Mouse (Mus musculus): ENCODE data around the gene Rbm33. TPM values are rescaled to one million over a fixed set of nuclear protein-coding genes. Genes with fewer than 3 reads are reported as not detected.

The Rbm33 gene
- 34.8 and 41.7 TPM in 2 replicates for total RNA-seq (2015)
- 45.1 and 53.9 TPM in 2 replicates for total RNA-seq (2017)

- peak; percentile 77 for ATAC-seq (ENCODE audit: poor library complexity, severe bottlenecking)
Measured at GRCm38 (mm10) chr5:28316722-28317245, at the start of gene Rbm33. Gene Rbm33 (plus strand): TSS chr5:28317121.

- ATAC-seq (ENCODE audit: poor library complexity, severe bottlenecking), result no peak
Measured at GRCm38 (mm10) chr5:28267576-28267975, 49.3 kb upstream of the Rbm33 start.

- ATAC-seq (ENCODE audit: poor library complexity, severe bottlenecking), result peak; percentile 94
Measured at GRCm38 (mm10) chr5:28269469-28269991, 47.4 kb upstream of the Rbm33 start.

GRCm38 (mm10) chr5:28272836-28273235 is 44.1 kb upstream of the Rbm33 start:
- ATAC-seq (ENCODE audit: poor library complexity, severe bottlenecking), result no peak

GRCm38 (mm10) chr5:28277279-28277678 is 39.6 kb upstream of the Rbm33 start:
- no peak for ATAC-seq (ENCODE audit: poor library complexity, severe bottlenecking)

- no peak for ATAC-seq (ENCODE audit: poor library complexity, severe bottlenecking)
Measured at GRCm38 (mm10) chr5:28289111-28289510, 27.8 kb upstream of the Rbm33 start.

- ATAC-seq (ENCODE audit: poor library complexity, severe bottlenecking), result no peak
Measured at GRCm38 (mm10) chr5:28290630-28291029, 26.3 kb upstream of the Rbm33 start.

GRCm38 (mm10) chr5:28291118-28291850 is 25.6 kb upstream of the Rbm33 start:
- no peak for ATAC-seq (ENCODE audit: poor library complexity, severe bottlenecking)

- ATAC-seq (ENCODE audit: poor library complexity, severe bottlenecking), result no peak
Measured at GRCm38 (mm10) chr5:28292281-28292680, 24.6 kb upstream of the Rbm33 start.

- ATAC-seq (ENCODE audit: poor library complexity, severe bottlenecking), result peak; percentile 92
Measured at GRCm38 (mm10) chr5:28293990-28294389, 22.9 kb upstream of the Rbm33 start.

GRCm38 (mm10) chr5:28298161-28298560 is 18.8 kb upstream of the Rbm33 start:
- ATAC-seq (ENCODE audit: poor library complexity, severe bottlenecking), result no peak

GRCm38 (mm10) chr5:28298693-28299092 is 18.2 kb upstream of the Rbm33 start:
- ATAC-seq (ENCODE audit: poor library complexity, severe bottlenecking), result no peak

- ATAC-seq (ENCODE audit: poor library complexity, severe bottlenecking), result no peak
Measured at GRCm38 (mm10) chr5:28299346-28299745, 17.6 kb upstream of the Rbm33 start.

GRCm38 (mm10) chr5:28302671-28303070 is 14.2 kb upstream of the Rbm33 start:
- no peak for ATAC-seq (ENCODE audit: poor library complexity, severe bottlenecking)

- ATAC-seq (ENCODE audit: poor library complexity, severe bottlenecking), result no peak
Measured at GRCm38 (mm10) chr5:28304551-28304950, 12.4 kb upstream of the Rbm33 start.

GRCm38 (mm10) chr5:28315526-28315925 is 1.4 kb upstream of the Rbm33 start:
- peak; percentile 73 for ATAC-seq (ENCODE audit: poor library complexity, severe bottlenecking)

GRCm38 (mm10) chr5:28316151-28316721 is 685 bp upstream of the Rbm33 start:
- no peak for ATAC-seq (ENCODE audit: poor library complexity, severe bottlenecking)

GRCm38 (mm10) chr5:28317253-28317916 is 464 bp downstream of the Rbm33 start:
- ATAC-seq (ENCODE audit: poor library complexity, severe bottlenecking), result no peak

GRCm38 (mm10) chr5:28317917-28318267 is 971 bp downstream of the Rbm33 start:
- no peak for ATAC-seq (ENCODE audit: poor library complexity, severe bottlenecking)

GRCm38 (mm10) chr5:28318671-28319070 is 1.8 kb downstream of the Rbm33 start:
- ATAC-seq (ENCODE audit: poor library complexity, severe bottlenecking), result no peak

GRCm38 (mm10) chr5:28321769-28322168 is 4.8 kb downstream of the Rbm33 start:
- ATAC-seq (ENCODE audit: poor library complexity, severe bottlenecking), result no peak

- no peak for ATAC-seq (ENCODE audit: poor library complexity, severe bottlenecking)
Measured at GRCm38 (mm10) chr5:28322189-28322588, 5.3 kb downstream of the Rbm33 start.
